Mouse (Mus musculus) cerebellum, postnatal 36 days (tissue): ENCODE data around the gene Pgghg.
"Not testable (repeated sequence)": the region's sequence is repeated elsewhere in the genome, so short reads cannot be mapped to it uniquely, and the experiment has no call there.

ENCODE experiments used
- DNase-seq, 2 experiments: peaks; one replicate each; pipeline ENCODE4 v3.0.0; 2021 to 2022; ENCODE audit warnings: mixed read lengths in 2 of 2

Pgghg gene

DNA sequence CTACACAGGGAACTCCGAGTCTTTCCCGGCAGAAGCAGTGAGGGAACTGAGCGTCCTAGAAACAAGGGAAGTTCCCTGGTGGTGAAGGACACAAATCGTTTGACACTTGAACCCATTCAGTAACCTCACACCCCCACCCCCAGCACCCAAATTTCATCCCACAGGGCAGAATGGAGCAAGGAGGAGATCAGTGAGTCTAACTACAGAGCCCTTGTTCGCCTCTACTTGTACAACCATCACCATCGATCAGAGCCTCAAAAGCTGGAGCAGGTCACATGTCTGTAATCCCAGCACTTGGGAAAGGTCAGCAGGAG, 15.3 kb downstream of the Pgghg start:
- no peak for DNase-seq

DNA sequence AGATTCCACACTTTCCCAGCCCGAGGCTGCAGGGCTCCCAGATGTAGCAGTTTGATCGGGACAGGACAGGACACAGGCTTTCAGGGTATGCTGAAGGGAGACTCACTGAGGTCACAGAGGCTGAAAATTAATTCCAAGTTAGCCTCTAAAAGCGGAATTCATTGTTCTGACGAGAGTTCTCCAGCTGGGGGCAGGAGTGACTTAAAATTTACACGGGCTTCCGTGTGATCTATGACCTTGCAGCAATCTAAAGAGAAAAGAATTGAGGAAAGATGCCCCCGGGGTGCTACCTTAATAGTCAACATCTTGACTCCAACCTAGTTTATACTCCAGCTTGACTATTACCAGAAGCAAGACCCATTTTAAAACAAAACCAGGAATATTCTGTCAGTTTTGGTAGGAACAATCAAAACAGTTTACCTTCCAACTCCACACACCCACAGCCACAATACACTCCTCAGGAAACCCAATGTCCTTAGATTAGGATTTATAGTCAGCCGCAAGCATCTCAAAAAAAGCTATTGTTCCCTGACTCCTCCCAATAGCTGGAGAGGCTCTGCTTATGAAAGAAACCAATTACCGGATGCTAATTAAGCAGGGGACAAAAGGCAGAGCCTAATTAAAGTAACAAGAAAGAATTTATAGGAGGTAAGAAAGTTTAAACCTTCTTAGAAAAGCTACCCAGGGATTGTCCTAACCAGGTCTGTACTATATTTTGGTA, 18.1 kb downstream of the Pgghg start:
- peak; percentile 18 to 29 for DNase-seq

DNA sequence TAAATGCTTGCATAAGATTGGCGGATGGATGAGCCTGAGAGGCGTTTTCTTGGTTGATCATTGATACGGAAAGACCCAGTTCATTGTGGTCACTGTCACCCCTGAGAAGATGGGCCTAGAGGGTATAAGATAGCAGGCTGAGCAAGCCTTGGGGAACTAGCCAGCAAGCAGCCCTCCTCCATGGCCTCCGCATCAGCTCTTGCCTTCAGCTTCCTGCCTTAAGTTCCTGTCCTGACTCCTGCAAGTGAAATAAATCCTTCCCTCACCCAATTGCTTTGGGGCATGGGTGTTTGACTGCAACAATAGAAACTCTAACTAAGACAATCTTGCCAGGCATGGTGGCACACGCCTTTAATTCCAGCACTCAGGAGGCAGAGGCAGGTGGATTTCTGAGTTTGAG, 18.8 kb downstream of the Pgghg start:
- DNase-seq, result no peak

DNA sequence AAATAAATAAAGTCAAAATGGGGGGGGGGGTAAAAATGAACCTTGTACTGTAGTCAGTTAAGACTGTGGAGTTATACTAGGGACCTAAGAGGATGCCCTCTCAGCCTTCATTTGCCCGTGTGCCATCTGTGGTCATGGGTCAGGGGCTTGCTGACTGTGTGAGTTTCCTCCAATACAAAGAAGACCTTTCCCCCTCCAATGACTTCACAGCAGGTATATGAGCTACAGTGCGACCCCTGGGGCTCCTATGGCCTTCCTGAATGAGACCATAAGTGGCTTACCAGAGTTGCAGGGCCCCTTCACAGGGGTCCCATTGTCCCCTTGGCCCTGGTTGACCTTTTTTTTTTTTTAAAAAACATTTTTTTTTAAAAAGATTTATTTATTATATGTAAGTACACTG, 20.2 kb downstream of the Pgghg start:
- no peak for DNase-seq

DNA sequence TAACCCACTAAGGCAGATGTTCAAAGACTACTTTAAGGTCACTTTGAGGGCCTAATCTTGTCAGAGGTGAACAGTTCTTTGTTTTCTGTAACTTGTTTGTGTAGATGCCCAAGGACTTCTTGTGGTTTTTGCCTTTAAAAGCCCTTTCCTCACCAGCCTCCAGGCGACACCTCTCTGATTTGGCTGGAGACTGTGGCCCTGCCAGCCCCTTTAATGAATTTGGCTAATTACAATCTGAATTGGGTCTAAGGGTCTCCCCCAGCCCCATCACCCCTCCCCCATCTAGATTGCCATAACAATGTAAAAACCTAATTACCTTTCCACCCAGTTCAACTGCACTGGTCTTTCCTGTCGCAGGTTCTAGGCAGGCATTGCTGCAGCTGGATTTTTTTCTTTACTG, 21.5 kb downstream of the Pgghg start:
- DNase-seq, result no peak

DNA sequence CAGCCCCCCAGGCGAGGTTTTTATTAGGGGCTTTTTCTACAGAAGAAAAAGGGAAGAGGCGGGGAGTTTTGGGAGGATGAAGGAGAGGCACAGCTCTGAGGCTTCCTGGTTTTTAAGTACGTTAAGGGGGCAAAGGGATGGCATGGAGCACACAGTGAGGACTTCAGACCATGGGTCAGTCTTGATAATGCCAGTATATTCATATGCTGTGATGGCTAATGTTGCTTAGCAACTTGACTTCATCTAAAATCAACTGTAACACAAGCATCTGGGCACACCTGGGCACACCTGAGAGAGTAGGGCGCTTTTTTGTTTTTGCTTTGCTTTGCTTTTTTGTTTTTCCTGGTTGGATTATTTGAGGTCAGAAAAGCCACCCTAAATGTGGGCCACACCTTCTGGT, 25.7 kb downstream of the Pgghg start, which contains the start of gene Ifitm1:
Gene Ifitm1, plus strand, starts transcription at position 301 of the 400 bp plus-strand sequence.
- DNase-seq, result no peak

DNA sequence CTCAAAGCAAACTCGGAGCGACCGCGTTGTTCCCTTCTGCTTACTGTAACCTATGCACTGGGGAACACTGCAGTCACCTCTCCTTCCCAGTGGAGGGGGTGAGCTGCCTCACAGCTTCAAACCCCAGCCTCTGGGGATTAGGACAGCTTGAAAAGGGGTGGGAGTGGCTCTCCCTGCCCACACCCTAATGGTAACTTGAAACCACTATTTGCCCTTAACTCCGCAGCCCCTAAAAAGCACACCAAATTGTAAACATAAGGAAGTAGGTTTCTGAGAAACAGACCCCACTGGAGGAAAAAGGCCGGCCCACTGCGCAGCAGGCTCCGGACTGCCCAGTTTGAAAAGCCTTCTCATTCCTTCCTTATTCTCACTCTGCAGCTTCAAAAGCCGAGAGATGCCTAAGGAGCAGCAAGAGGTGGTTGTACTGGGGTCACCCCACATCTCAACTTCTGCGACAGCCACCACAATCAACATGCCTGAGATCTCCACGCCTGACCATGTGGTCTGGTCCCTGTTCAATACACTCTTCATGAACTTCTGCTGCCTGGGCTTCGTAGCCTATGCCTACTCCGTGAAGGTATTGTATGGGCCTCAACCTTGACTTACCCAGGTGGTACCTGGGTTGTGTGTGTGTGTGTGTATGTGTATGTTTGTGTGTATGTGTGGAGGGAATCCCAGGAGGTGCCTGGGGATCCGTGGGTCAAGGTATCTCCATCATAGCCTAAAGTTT, 26.8 kb downstream of the Pgghg start:
- DNase-seq, result no peak

DNA sequence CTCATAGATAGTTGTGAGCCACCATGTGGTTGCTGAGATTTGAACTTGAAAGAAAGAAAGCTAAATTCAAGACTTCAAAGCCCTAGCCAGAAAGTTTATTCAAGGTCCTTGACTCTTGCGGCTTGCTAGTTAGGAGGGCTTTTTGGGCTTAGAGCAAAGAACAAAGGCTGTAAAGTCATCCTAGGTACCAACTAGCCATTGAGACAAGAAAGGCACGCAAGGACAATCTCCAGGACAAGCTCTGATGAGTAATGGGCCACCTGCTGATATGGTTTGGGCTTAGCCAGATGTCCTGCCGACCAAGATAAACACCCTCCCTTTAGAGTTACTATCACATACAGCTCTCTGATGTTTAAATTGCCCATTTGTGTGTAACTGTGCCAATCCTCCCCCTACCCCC, 27.5 kb downstream of the Pgghg start:
- not testable (repeated sequence) for DNase-seq

DNA sequence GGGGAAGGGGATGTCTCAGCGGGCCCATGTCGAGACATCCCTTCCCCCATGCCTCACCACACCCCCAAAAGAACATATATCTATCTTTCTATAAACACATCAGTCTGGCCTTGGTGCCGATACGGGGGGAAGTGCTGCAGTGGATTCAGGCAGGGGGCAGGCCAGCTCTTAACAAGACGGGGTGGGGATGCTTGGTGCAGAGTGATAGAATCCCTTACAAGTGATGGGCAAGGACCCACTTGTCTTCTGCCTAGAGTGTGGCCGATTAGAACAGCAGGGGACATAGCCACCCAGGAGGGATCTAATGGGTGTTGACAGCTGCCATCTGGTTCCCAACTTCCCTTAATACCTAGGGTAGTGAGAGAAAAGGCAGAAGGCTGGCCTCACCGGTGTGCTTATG, 29.7 kb downstream of the Pgghg start:
- no peak for DNase-seq

DNA sequence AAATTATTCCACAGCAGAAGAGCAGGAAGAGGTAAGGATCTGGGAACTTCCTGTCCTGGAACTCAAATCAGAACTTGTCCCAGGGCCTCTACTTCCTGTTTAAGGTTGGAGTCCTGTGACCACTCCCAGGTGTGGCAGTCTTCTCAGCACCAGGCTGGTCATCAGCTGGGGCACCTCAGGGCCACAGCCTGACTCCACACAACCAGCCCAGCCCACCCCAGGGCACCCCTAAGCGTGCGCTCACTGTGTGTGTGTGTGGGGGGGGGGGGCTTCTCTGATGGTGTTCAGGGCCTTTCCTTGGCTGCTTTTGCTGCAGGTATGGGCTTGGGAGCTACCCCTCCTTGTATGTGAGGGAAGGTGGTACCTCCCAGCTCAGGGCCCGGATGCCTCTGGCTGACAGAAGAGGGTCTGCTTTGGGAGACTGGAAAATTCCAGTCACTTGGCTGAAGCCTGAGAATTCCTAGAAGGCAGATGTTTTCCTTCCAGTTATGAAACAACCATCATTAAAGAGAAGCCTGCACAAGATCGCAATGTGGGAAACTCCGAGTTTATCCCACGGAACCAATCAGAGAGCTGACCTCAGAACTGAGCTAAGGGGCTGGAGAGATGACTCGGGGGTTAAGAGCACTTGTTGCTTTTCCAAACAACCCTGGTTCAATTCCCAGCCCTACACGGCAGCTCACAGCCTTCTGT, 30.4 kb downstream of the Pgghg start:
- no peak for DNase-seq

DNA sequence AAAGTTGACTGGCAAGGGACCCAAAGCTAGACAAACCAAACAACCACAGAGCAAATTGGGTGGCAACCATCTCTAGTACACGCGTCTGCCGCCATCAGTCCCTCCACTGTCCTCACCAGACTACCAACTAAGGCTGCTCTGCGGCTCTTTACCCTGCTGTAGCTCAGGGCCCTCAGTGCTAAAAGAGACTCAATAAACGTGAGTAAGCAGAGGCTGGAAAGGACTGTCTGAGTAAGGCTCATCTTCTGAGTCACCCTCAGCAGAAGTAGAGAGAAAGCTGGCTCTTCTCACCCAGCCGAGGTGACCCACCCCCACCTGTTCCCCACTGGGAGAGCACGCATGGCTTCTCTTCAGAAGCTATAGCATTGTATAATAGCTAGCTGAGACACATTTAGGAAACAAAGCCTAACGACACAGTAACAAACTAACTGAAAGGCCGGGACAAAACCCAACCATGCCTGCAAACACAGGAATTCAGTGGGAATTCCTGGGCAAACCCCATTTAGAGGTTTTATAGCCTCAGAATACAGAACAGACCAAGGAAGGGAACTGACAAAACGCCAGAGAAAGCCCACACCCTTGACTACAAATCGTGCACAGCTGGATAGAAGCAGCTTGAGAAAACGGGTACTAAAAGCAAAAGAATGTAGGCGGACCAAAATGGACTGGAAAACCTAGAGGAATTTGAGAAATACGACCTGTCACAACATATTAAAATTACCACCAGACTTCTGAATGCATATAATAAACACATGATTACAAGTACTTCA, 32.4 kb downstream of the Pgghg start:
- no peak for DNase-seq

DNA sequence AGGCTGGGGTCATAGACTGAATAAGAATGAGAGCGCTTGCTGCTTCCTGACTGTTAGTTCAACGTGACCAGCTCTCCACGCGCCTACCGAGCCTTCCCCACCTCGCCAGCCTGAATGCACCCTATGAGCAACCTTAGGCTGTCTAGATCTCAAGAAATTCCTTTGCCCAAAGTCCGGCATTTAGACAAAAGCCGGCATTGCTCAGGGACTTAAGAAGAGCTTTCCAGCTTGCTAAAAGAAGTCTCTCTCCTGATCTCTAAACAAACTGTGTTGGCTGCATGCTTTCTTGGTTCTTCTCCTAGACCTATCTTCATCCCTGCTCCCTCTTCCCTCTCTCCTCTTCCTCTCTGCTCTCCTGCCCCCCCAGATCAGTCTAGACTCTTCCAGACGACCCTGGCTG, 33.7 kb downstream of the Pgghg start:
- DNase-seq, result no peak

DNA sequence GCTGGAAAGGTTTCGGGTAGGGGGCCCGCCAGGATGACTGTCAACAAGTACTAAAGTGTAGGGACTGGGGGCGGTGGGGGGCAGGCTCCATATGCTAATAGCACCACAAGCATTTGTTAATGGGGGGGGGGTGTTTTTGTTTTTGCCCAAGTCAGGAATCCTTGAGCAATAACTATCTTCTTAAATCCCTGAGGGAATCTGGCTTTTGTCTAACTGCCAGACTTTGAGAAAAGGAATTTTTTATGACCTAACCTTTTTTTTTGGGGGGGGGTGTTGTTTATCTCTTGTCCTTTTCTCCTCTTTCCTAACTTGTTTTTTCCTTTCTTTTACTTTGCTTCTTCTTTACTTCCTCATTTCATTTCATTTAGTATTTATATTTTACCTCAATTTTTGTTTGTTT, 34.3 kb downstream of the Pgghg start:
- no peak for DNase-seq

DNA sequence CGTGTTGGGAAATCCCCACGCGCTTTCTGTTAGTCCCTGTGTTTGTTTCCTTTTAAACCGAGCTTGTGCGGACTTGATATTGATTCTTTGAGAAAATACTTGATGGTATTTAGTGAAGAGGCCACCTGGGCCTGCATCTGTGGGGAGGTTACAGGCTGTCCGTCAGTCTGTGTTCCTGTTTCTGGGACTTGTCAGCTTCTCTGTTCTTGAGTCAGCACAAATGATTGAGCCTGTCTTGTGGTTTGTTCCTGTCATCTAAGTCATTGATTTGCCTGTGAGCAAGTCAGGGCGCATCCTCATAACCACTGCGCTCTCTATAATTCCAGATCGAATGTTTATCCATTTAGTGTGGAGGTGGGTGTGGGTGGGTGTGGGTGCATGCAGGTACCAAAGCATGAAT, 35.5 kb downstream of the Pgghg start:
- DNase-seq, result not testable (repeated sequence)

DNA sequence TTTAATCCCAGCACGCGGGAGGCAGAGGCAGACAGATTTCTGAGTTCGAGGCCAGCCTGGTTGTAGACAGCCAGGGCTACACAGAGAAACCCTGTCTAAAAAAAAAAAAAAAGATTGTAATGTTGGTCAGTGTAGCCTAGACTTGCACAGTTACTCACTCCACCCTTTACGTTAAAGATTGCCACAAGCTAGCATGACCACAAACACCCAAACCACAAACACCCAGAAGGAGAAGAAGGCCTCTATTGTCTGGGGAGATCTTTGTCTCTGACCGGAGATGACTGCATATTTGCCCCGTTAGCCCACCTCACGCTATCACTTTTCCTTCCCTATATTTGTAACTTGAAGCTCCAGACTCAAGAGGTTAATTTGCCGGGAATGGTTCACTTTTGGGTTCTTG, 40.5 kb downstream of the Pgghg start:
- DNase-seq, result no peak

DNA sequence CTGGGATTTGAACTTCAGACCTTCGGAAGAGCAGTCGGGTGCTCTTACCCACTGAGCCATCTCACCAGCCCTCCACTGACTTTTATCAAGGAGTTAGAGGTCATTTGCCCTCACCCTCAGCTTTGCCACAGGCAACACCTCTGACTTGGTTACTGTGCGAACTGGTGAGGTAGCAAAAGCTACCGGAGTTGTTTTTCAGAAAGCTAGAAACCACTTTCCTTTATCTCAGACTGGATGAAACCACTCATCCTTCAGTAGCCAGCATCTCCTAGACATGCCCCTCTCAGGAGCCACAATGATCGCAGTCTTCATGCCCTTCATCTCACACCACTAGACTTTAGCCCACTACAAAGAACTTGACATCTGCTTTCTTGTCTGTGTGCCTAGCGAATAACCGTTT, 41.8 kb downstream of the Pgghg start:
- no peak for DNase-seq

DNA sequence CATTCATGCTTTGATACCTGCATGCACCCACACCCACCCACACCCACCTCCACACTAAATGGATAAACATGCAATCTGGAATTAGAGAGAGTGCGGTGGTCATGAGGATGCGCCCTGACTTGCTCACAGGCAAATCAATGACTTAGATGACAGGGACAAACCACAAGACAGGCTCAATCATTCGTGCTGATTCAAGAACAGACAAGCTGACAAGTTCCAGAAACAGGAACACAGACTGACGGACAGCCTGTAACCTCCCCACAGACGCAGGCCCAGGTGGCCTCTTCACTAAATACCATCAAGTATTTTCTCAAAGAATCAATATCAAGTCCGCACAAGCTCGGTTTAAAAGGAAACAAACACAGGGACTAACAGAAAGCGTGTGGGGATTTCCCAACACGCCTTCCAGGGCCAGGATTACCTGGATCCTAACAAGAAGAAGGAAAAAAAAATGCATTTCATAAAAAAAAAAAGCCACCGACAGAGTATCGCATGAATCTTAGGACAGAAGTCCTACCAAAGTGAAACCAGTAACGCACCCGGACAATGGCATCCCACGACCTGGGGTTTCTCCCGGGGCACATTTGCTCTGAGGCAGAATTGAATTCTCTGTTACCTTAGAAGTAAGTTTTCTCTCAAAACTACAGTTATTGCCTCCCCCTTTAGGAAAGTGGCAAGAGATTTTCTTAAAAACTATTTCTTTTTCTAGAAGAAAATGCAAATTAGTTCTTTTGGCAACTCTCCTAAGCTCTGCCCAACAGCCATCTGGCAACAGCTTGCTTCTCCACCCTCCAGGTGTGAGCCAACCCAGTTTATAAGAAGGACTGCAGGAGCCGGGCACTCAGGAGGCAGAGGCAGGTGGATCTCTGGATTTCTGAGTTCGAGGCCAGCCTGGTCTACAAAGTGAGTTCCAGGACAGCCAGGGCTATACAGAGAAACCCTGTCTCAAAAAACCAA, 46.3 kb downstream of the Pgghg start:
- DNase-seq, result no peak

DNA sequence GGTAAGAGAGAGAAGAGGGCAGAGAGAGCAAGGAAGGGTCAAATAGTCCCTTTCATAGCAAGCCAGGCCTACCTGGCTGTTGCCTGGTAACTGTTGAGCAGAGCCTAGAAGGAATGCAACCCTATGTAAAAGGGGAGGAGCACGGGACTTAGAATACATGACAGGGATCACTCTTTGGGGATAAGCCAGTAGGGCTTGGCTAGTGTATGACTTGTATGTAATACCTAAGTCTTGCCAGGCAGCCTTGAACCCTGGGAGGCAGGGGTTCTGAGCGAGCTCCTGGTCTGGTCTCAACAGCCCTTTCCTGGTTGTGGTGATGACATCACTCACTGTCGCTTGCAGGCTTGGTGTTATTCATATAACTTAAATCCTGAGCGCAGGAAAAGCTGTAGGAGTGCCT, 47.8 kb downstream of the Pgghg start:
- no peak for DNase-seq

DNA sequence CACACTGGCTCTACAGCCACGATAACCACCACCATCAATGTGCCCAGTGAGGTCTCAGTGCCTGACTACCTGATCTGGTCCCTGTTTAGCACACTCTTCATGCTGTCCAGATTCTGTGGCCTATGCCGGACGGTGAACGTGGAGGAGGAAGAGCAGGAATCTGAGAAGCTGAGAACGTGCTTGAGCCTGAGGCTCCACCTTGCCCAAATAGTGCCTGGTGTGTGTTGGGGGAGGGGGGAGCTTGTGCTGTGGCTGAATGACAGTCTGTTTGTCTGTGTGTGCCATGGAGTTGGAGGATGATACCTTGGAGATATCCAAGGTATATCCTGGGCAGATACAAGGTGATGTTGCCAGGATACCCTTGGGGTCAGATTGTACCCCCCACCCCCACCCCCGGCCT, 49.0 kb downstream of the Pgghg start:
- DNase-seq, result no peak

DNA sequence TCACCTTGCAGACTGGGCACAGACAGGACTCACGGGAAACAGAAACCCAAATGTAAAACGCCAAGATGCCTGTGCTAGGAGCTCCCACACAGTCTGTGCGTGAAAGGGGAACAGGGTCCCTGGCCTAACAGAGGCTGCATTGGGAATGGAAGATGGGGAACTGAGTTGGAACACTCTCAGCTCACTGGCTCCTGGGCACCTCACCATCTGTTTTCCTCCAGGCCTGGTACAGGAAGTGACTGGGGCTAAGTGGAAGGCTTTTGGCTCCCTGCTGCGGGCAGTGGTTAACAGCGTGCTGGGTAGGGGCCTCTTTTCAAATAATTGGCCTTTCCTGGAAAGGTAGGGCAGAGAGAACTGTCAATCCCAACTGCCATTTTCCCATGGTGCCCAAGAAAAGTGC, 49.4 kb downstream of the Pgghg start:
- no peak for DNase-seq

DNA sequence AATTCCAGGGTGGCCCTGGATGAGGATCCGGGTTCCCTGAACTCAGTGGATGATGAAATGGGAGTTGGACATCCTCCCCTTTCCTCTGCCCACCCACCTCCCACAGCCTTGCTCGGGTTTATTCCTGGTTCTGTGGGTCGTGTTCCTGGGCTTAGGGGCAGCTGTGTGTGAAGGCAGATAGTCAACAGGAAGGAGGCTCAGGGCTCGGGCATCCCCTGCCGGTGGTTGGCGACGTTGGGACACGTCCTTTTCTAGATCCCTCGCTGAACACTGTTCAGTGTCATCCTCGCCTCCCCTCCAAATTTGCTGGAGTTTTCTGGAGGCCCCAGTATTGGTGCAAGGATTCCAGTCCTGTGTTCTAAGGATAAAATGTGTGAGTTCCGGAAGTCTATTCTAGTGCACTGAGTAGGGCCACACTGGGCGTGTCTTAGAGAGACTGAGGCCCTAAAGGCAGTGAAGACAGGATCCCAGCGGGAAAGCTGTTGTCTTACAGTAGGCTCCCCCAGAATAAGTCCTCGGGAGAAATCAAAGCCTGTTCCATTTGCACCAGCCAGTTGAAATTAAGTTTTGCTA, 50.0 kb downstream of the Pgghg start:
- DNase-seq, result no peak
